Mouse (Mus musculus): ENCODE data around the gene Hes5. TPM values are rescaled to one million over a fixed set of nuclear protein-coding genes. Genes with fewer than 3 reads are reported as not detected.

Hes5 gene
- total and polyA plus RNA-seq, 3 experiments, result not detected

DNA sequence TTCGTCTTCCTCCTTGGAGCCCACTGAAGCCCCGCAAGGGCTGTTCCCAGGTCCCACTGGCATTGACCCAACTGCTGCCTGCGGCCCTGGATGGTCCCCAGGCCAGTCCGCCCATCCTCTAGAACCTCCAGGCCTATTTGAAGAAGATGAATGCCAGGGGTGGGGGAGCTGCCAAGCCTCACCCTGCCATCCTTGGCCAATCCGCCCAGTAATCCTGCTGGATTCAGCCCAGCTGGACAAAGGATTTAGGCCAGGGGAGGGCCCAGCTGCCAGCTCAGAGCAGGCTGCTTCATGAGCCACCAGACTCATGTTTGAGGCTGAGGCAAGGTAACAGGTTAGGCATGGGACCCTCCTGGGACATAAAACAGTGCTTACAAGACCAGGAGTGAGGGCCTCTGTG lies 50.1 kb downstream of the Hes5 start:
- DNase-seq (ENCODE audit: low read depth, low spot score), result no peak
- H3K36me3 ChIP-seq (ENCODE audit: control insufficient read depth in 1 of 2, insufficient read depth in 2 of 2, low read length in 2 of 2), result no peaks in the 10 kb centered on the region
- H3K4me3 ChIP-seq (ENCODE audit: control insufficient read depth in 1 of 2, insufficient read depth in 1 of 2, low read depth in 2 of 2, low read length in 2 of 2), result no peak overlapping the region
- no peak overlapping the region for H3K9ac ChIP-seq (ENCODE audit: control insufficient read depth, low read depth, low read length, poor library complexity, severe bottlenecking)
- H3K27ac ChIP-seq (ENCODE audit: control insufficient read depth, low read depth, low read length), result no peak overlapping the region
- no peak for TF ChIP-seq TCF12 (IDR thresholded peaks at IDR 0.05; ENCODE audit: low read depth, low read length)
- no peaks in the 10 kb centered on the region for H3K9me3 ChIP-seq (replicated peaks; ENCODE audit: insufficient read depth, low read length)
- no peaks in the 10 kb centered on the region for H3K79me2 ChIP-seq (ENCODE audit: control insufficient read depth, insufficient read depth, low read length, poor library complexity)
- H3K4me1 ChIP-seq (ENCODE audit: control insufficient read depth in 1 of 2, insufficient read depth in 2 of 2, low read length in 2 of 2), result no peaks in the 10 kb centered on the region
- H3K27me3 ChIP-seq (ENCODE audit: control insufficient read depth in 1 of 2, insufficient read depth in 2 of 2, low read length in 2 of 2), result 0 out of 4 replicates have a peak, but pooled peaks cover 0 to 1% of the 10 kb centered on the region in 2 experiments

DNA sequence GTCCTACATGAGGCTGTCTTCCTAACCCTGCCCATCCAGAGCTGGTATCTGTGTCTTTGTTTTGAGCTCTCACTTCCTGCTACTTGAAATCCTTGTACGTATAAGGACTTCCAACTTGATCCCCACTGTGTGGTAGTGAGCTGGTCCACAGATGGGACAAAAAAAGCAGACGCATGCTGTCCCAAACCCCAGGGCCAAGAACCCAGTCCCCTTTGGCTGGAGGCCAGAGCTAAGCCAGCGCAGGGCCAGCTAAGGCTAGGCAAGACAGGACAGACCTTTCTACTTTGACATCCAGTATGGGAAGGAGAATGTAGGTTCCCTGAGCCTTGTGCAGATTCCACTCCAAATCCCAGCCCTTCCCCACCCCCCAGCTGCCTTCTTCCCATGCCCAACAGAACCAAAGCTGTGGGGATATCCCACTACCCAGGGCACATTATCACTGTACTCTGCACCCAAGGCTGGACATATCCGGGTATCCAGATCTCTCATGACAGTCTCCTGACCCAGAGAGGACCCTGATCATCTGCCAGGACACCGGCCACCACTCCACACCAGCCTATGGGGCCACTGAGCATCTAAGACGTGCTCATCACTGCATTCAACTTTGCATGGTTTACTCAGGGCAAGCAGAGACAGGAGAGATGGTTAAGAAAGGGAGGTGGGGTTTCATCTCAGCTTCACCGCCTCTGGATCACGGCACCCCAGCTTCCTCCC lies 50.7 kb downstream of the Hes5 start:
- no peaks in the 10 kb centered on the region for H3K4me1 ChIP-seq (ENCODE audit: control insufficient read depth in 1 of 2, insufficient read depth in 2 of 2, low read length in 2 of 2)
- H3K9me3 ChIP-seq (replicated peaks; ENCODE audit: insufficient read depth, low read length), result no peaks in the 10 kb centered on the region
- no peak for DNase-seq (ENCODE audit: low read depth, low spot score)
- H3K4me3 ChIP-seq (ENCODE audit: control insufficient read depth in 1 of 2, insufficient read depth in 1 of 2, low read depth in 2 of 2, low read length in 2 of 2), result no peak overlapping the region
- no peaks in the 10 kb centered on the region for H3K79me2 ChIP-seq (ENCODE audit: control insufficient read depth, insufficient read depth, low read length, poor library complexity)
- 0 out of 4 replicates have a peak, but pooled peaks cover 0 to 1% of the 10 kb centered on the region in 2 experiments for H3K27me3 ChIP-seq (ENCODE audit: control insufficient read depth in 1 of 2, insufficient read depth in 2 of 2, low read length in 2 of 2)
- no peak for TF ChIP-seq MAX (IDR thresholded peaks at IDR 0.05; ENCODE audit: low read length)
- TF ChIP-seq MAZ (IDR thresholded peaks at IDR 0.05; ENCODE audit: low read depth, low read length), result no peak
- no peak for TF ChIP-seq CHD2 (IDR thresholded peaks at IDR 0.05; ENCODE audit: low read length)
- no peak for TF ChIP-seq MXI1 (IDR thresholded peaks at IDR 0.05; ENCODE audit: low read depth, low read length)
- no peak for TF ChIP-seq E2F4 (IDR thresholded peaks at IDR 0.05; ENCODE audit: borderline replicate concordance, low read depth, low read length)
- TF ChIP-seq ZNF384 (IDR thresholded peaks at IDR 0.05; ENCODE audit: low read depth, low read length), result no peak
- no peak for TF ChIP-seq USF2 (IDR thresholded peaks at IDR 0.05; ENCODE audit: borderline replicate concordance in 1 of 2, insufficient read depth in 1 of 2, low read depth in 1 of 2, low read length in 2 of 2)
- no peak for TF ChIP-seq CTCF (IDR thresholded peaks at IDR 0.05 in 2 of 3, conservative IDR thresholded peaks at IDR 0.05 in 1 of 3; ENCODE audit: control insufficient read depth in 1 of 3, insufficient read depth in 1 of 3, low read depth in 2 of 3, low read length in 3 of 3, poor library complexity in 1 of 3, severe bottlenecking in 1 of 3)
- no peak for TF ChIP-seq RCOR1 (IDR thresholded peaks at IDR 0.05; ENCODE audit: low read depth, low read length)
- no peak for TF ChIP-seq ZC3H11A (IDR thresholded peaks at IDR 0.05; ENCODE audit: low read depth, low read length)
- TF ChIP-seq MEF2A (IDR thresholded peaks at IDR 0.05; ENCODE audit: extremely low read depth, insufficient replicate concordance, low read depth, low read length, poor library complexity, severe bottlenecking), result no peak
- H3K9ac ChIP-seq (ENCODE audit: control insufficient read depth, low read depth, low read length, poor library complexity, severe bottlenecking), result no peak overlapping the region
- no peak overlapping the region for H3K27ac ChIP-seq (ENCODE audit: control insufficient read depth, low read depth, low read length)
- H3K36me3 ChIP-seq (ENCODE audit: control insufficient read depth in 1 of 2, insufficient read depth in 2 of 2, low read length in 2 of 2), result no peaks in the 10 kb centered on the region

Other genes with a start within 250 kb of the Hes5 start
- not detected in 2 replicates for gene Ttc34, start 123.5 kb upstream of the Hes5 start, total RNA-seq (2012; rRNA removed)
- not detected for gene Ttc34, start 123.5 kb upstream of the Hes5 start, polyA plus RNA-seq (2012; ENCODE audit: insufficient read depth in 1 of 2, insufficient read length in 2 of 2, low read depth in 1 of 2, low replicate concordance in 2 of 2, missing spikeins in 1 of 2)
- 0.08 TPM in 1 of 2 replicates, not detected in the other for gene Mmel1, start 91.3 kb upstream of the Hes5 start, total RNA-seq (2012; rRNA removed)
- under 1 TPM in 1 of 2 experiments, not detected in 1; 0.07 TPM for gene Mmel1, start 91.3 kb upstream of the Hes5 start, polyA plus RNA-seq (2012; ENCODE audit: insufficient read depth in 1 of 2, insufficient read length in 2 of 2, low read depth in 1 of 2, low replicate concordance in 2 of 2, missing spikeins in 1 of 2)
- not detected in 2 replicates for gene Fam213b, start 61.8 kb upstream of the Hes5 start, total RNA-seq (2012; rRNA removed)
- not detected for gene Fam213b, start 61.8 kb upstream of the Hes5 start, polyA plus RNA-seq (2012; ENCODE audit: insufficient read depth in 1 of 2, insufficient read length in 2 of 2, low read depth in 1 of 2, low replicate concordance in 2 of 2, missing spikeins in 1 of 2)
- gene Tnfrsf14, start 32.4 kb upstream of the Hes5 start, total RNA-seq (2012; rRNA removed), result 8.6 and 13.4 TPM in 2 replicates
- 1 to 10 TPM in 1 of 2 experiments, not detected in 1; 8.2 TPM for gene Tnfrsf14, start 32.4 kb upstream of the Hes5 start, polyA plus RNA-seq (2012; ENCODE audit: insufficient read depth in 1 of 2, insufficient read length in 2 of 2, low read depth in 1 of 2, low replicate concordance in 2 of 2, missing spikeins in 1 of 2)
- 31.2 and 38.4 TPM in 2 replicates for gene Pank4, start 3.2 kb downstream of the Hes5 start, total RNA-seq (2012; rRNA removed)
- gene Pank4, start 3.2 kb downstream of the Hes5 start, polyA plus RNA-seq (2012; ENCODE audit: insufficient read depth in 1 of 2, insufficient read length in 2 of 2, low read depth in 1 of 2, low replicate concordance in 2 of 2, missing spikeins in 1 of 2), result 10 to 100 TPM in 1 of 2 experiments, not detected in 1; 55.5 TPM
- 0.62 and 0.85 TPM in 2 replicates for gene Plch2, start 95.9 kb downstream of the Hes5 start, total RNA-seq (2012; rRNA removed)
- 1 to 10 TPM in 1 of 2 experiments, not detected in 1; 1.1 TPM for gene Plch2, start 95.9 kb downstream of the Hes5 start, polyA plus RNA-seq (2012; ENCODE audit: insufficient read depth in 1 of 2, insufficient read length in 2 of 2, low read depth in 1 of 2, low replicate concordance in 2 of 2, missing spikeins in 1 of 2)
- gene Pex10, start 106.1 kb downstream of the Hes5 start, total RNA-seq (2012; rRNA removed), result 15.8 and 15.9 TPM in 2 replicates
- gene Pex10, start 106.1 kb downstream of the Hes5 start, polyA plus RNA-seq (2012; ENCODE audit: insufficient read depth in 1 of 2, insufficient read length in 2 of 2, low read depth in 1 of 2, low replicate concordance in 2 of 2, missing spikeins in 1 of 2), result 10 to 100 TPM in 1 of 2 experiments, not detected in 1; 21.8 TPM
- gene Rer1, start 125.5 kb downstream of the Hes5 start, total RNA-seq (2012; rRNA removed), result 119 and 140 TPM in 2 replicates
- gene Rer1, start 125.5 kb downstream of the Hes5 start, polyA plus RNA-seq (2012; ENCODE audit: insufficient read depth in 1 of 2, insufficient read length in 2 of 2, low read depth in 1 of 2, low replicate concordance in 2 of 2, missing spikeins in 1 of 2), result 100 to 1,000 TPM; 114 to 379 TPM
- gene Morn1, start 125.7 kb downstream of the Hes5 start, total RNA-seq (2012; rRNA removed), result 3.0 and 4.4 TPM in 2 replicates
- gene Morn1, start 125.7 kb downstream of the Hes5 start, polyA plus RNA-seq (2012; ENCODE audit: insufficient read depth in 1 of 2, insufficient read length in 2 of 2, low read depth in 1 of 2, low replicate concordance in 2 of 2, missing spikeins in 1 of 2), result 1 to 10 TPM in 1 of 2 experiments, not detected in 1; 4.1 TPM

Data from MEL (cell line).